Mouse (Mus musculus) lung, postnatal 0 days (tissue): Measurements from ENCODE around the gene Aco1. TPM values are rescaled to one million over a fixed set of nuclear protein-coding genes. Genes with fewer than 3 reads are reported as not detected.
"Not testable (repeated sequence)": the region's sequence is repeated elsewhere in the genome, so short reads cannot be mapped to it uniquely, and the experiment has no call there.

Experiments
- ATAC-seq: fragments of 200-750 bp; cut with Nextera tagmentation; 2 replicates; pipeline ENCODE4 v1.8.0; 2017; ENCODE audit warnings: moderate library complexity
- DNase-seq: peaks from one replicate; pipeline ENCODE4 v3.0.0-alpha.2; 2016; ENCODE audit warnings: low spot score
- H3K27ac ChIP-seq: fragments of 300-500 bp; sonication (generic); 2 replicates; pipeline ENCODE4 v1.5.1; 2014; ENCODE audit warnings: antibody characterized with exemption, mild to moderate bottlenecking, low read length, mixed read lengths
- H3K27me3 ChIP-seq: fragments of 300-500 bp; sonication (generic); replicated peaks from 2 replicates; pipeline ENCODE4 v1.6.1; 2014; ENCODE audit warnings: low read length, mixed read lengths; ENCODE audit not compliant: insufficient read depth
- H3K36me3 ChIP-seq: fragments of 300-500 bp; sonication (generic); 2 replicates; pipeline ENCODE4 v1.6.1; 2014; ENCODE audit warnings: low read length, mixed read lengths; ENCODE audit not compliant: insufficient read depth
- H3K4me1 ChIP-seq: fragments of 300-500 bp; sonication (generic); 2 replicates; pipeline ENCODE4 v1.6.1; 2014; ENCODE audit warnings: antibody characterized with exemption, low read depth, low read length, mixed read lengths; ENCODE audit not compliant: insufficient read depth
- H3K4me2 ChIP-seq: fragments of 300-500 bp; sonication (generic); replicated peaks from 2 replicates; pipeline ENCODE4 v1.6.1; 2014; ENCODE audit warnings: low read depth, mild to moderate bottlenecking, low read length, moderate library complexity, mixed read lengths
- H3K4me3 ChIP-seq: fragments of 300-500 bp; sonication (generic); 2 replicates; pipeline ENCODE4 v1.5.1; 2014; ENCODE audit warnings: low read depth, low read length
- H3K9ac ChIP-seq: fragments of 300-500 bp; sonication (generic); replicated peaks from 2 replicates; pipeline ENCODE4 v1.6.1; 2014; ENCODE audit warnings: low read depth, mild to moderate bottlenecking
- H3K9me3 ChIP-seq: fragments of 300-500 bp; sonication (generic); 2 replicates; pipeline ENCODE4 v1.6.1; 2016; ENCODE audit warnings: low read length, mixed read lengths
- CTCF ChIP-seq: IDR thresholded peaks from 2 replicates; pipeline ENCODE4 v1.5.1; 2016; ENCODE audit warnings: antibody characterized with exemption, mild to moderate bottlenecking
- EP300 ChIP-seq: IDR thresholded peaks from 2 replicates; pipeline ENCODE4 v1.6.1; 2016; ENCODE audit warnings: antibody characterized with exemption, mild to moderate bottlenecking, control low read depth
- WGBS: fragments of 180-500 bp; shearing (Covaris S2); extraction: QIAGEN DNeasy Blood & Tissue Kit; methylation state at CpG from one replicate; pipeline ENCODE4 v1.1.7; 2014; 5-methylcytosine and 5-hydroxymethylcytosine counted together
- polyA plus RNA-seq: library from polyadenylated mRNA; unstranded; fragments of >200 nt; fragmentation: Nextera tagmentation; extraction: Ambion mirVana; gene quantifications from 2 replicates; pipeline ENCODE4 v1.2.1, GENCODE M21; 2015

The Aco1 gene
- polyA plus RNA-seq, 1 experiment from 2014 or later, result 38.0 TPM

GRCm38 (mm10) chr4:40121221-40121620, 21.7 kb upstream of the Aco1 start:
- no peak overlapping the region for H3K4me3 ChIP-seq
- ATAC-seq, result no peak
- H3K9ac ChIP-seq, result no peak overlapping the region
- H3K9me3 ChIP-seq, result no peaks in the 10 kb centered on the region
- H3K27ac ChIP-seq, result no peak overlapping the region
- WGBS, result 49% methylated on average over 3 of the region's 3 CpGs
- H3K27me3 ChIP-seq, result no peaks in the 10 kb centered on the region
- H3K4me2 ChIP-seq, result no peak overlapping the region
- H3K4me1 ChIP-seq, result no peaks in the 10 kb centered on the region
- TF ChIP-seq CTCF (no peak), EP300 (no peak)
- no peak for DNase-seq
- no peaks in the 10 kb centered on the region for H3K36me3 ChIP-seq

DNA sequence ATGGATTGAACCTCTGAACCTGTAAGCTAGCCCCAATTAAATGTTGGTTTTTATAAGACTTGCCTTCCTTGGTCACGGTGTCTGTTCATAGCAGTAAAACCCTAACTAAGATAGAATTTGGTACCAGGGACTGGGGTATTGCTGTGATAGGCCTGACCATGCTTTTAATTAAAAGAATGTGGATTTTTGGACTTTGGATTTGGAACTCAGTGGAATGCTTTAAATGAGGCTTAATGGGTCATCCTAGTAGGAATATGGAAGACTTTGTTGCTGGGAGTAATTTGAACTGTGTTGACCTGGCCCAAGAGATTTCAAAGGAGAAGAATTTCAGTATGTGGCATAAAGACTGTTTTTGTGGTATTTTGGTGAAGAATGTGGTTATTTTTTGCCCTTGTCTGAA, 20.6 kb upstream of the Aco1 start:
- not testable (repeated sequence) for H3K4me1 ChIP-seq, H3K4me3 ChIP-seq, H3K36me3 ChIP-seq, DNase-seq, H3K4me2 ChIP-seq, H3K9ac ChIP-seq, ATAC-seq, H3K9me3 ChIP-seq, H3K27me3 ChIP-seq, H3K27ac ChIP-seq
- WGBS, result 97% methylated on average over 1 of the region's 1 CpGs

DNA sequence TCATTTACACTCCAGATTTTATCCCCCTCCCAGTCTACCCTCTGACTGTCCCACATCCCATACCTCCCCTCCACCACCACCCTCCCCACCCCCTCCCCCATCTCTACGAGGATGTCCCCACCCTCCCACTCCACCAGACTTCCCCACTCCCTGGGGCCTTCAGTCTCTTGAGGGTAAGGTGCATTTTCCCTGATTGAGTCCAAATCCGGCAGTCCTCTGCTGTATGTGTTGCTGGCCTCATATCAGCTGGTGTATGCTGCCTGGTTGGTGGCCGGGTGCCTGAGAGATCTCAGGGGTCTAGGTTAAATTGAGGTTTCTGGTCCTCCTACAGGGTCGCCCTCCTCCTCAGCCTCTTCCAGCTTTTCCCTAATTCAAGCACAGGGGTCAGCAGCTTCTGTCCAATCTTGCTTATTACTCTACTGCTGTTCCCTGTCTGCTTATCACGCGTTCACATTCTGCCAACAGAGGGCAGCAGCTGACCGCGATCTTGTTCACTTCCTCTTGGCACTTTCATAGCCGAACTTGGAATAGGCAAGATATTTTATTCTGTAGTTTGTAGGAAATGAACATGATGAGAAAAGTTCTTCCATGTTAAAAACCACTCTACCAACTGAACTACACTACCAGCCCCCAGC, 8.3 kb upstream of the Aco1 start:
- Histone ChIP-seq H3K4me1 (no peaks in the 10 kb centered on the region), H3K4me3 (no peak overlapping the region), H3K9ac (no peak overlapping the region), H3K27me3 (no peaks in the 10 kb centered on the region), H3K4me2 (no peak overlapping the region), H3K27ac (no peak overlapping the region), H3K9me3 (no peaks in the 10 kb centered on the region), H3K36me3 (no peaks in the 10 kb centered on the region)
- ATAC-seq (peak; percentile 38; the same call in 1 of the 2 replicates), DNase-seq (peak; percentile 89)
- WGBS, result 11% methylated on average over 9 of the region's 9 CpGs
- peak; percentile 93 for TF ChIP-seq CTCF
- no peak for TF ChIP-seq EP300

- H3K4me2 ChIP-seq, result no peak overlapping the region
- no peak for TF ChIP-seq EP300
- TF ChIP-seq CTCF, result no peak
- no peaks in the 10 kb centered on the region for H3K27me3 ChIP-seq
- DNase-seq (no peak), ATAC-seq (no peak)
- no peaks in the 10 kb centered on the region for H3K9me3 ChIP-seq
- 83% methylated on average over 4 of the region's 4 CpGs for WGBS
- H3K4me1 ChIP-seq, result no peaks in the 10 kb centered on the region
- no peak overlapping the region for H3K27ac ChIP-seq
- H3K4me3 ChIP-seq, result no peak overlapping the region
- no peaks in the 10 kb centered on the region for H3K36me3 ChIP-seq
- no peak overlapping the region for H3K9ac ChIP-seq
These were observed 6.4 kb upstream of the Aco1 start for GRCm38 (mm10) chr4:40136519-40136918.

GRCm38 (mm10) chr4:40139663-40140255, 3.1 kb upstream of the Aco1 start:
- no peak overlapping the region for H3K27ac ChIP-seq
- H3K4me3 ChIP-seq, result no peak overlapping the region
- DNase-seq (no peak), ATAC-seq (no peak)
- no peaks in the 10 kb centered on the region for H3K9me3 ChIP-seq
- 75% methylated on average over 3 of the region's 3 CpGs for WGBS
- no peaks in the 10 kb centered on the region for H3K27me3 ChIP-seq
- TF ChIP-seq CTCF (no peak), EP300 (no peak)
- H3K4me2 ChIP-seq, result no peak overlapping the region
- no peaks in the 10 kb centered on the region for H3K36me3 ChIP-seq
- H3K9ac ChIP-seq, result no peak overlapping the region
- peaks cover 17% of the 10 kb centered on the region; the same call in 1 of the 2 replicates for H3K4me1 ChIP-seq

DNA sequence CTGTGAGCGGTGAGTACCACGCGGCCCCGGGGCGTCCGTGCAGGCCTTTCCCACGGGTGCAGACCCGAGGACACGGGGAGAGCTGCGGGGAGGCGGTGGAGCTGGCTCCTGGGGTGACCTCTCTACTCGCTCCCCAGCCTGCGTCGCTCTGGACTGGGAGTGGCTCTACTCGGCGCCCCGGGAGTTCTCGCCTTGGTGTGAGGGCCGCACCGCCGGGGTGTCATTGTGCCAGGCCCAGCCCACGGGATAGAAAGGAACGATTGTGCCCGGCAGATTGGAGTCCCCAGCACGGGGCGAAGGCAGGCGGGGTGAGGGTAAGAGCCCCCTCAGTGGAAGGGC, 621 bp downstream of the Aco1 start:
- H3K9ac ChIP-seq, result peak overlapping the region; percentile 84
- H3K9me3 ChIP-seq, result no peaks in the 10 kb centered on the region
- H3K27ac ChIP-seq, result peak overlapping the region; percentile 89
- H3K27me3 ChIP-seq, result no peaks in the 10 kb centered on the region
- no peaks in the 10 kb centered on the region for H3K36me3 ChIP-seq
- H3K4me3 ChIP-seq, result peak overlapping the region; percentile 73
- no peak for TF ChIP-seq EP300
- TF ChIP-seq CTCF, result 0 out of 2 replicates have a peak, but pooled peaks have one; percentile 3
- peak overlapping the region; percentile 89 for H3K4me2 ChIP-seq
- H3K4me1 ChIP-seq, result peaks cover 19% of the 10 kb centered on the region; the same call in 1 of the 2 replicates
- DNase-seq (no peak), ATAC-seq (no peak)
- 2% methylated on average over 25 of the region's 27 CpGs for WGBS
